Mouse (Mus musculus): ENCODE data around the gene Fam155a.

DNA sequence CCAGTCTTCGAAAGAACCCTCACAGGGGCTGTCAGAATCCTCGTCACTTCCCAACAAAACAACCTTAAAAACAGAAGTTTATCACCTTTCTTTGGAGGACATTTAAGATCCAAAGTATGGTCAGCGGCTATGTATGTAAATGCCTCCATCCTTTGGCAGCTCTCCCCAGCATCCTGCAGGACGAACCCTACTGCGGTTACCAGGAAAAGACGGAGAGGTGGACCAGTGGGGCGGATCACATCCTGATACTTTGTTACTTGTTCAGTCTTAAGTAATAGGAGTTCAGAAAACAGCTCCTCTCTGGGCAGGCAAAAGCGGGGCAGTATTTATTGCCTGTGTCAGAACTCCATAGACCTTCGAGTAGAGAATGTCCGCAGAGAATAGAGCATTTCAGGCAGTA, 335.5 kb downstream of the Fam155a start:
- TF ChIP-seq CTCF (IDR thresholded peaks at IDR 0.05; ENCODE audit: extremely low read depth, insufficient read length, insufficient replicate concordance, low read depth, low read length) (no peak), POLR2A (IDR thresholded peaks at IDR 0.05; ENCODE audit: low read depth, low read length) (no peak)
